Mouse (Mus musculus) lung, adult 10 weeks (tissue): ENCODE data around the gene Cmc1. TPM values are rescaled to one million over a fixed set of nuclear protein-coding genes. Genes with fewer than 3 reads are reported as not detected.

Source experiments
- polyA plus RNA-seq: library from polyadenylated mRNA; stranded (reverse); fragments of 350-450 nt; fragmentation: Illumina TruSeq; extraction: RNeasy Lipid Tissue Mini Kit (QIAGEN cat#74804); gene quantifications from one replicate; pipeline ENCODE4 v1.2.3, GENCODE M21; 2014; ENCODE audit warnings: low read depth, low replicate concordance; ENCODE audit not compliant: insufficient read depth

The Cmc1 gene
- 35.0 TPM for polyA plus RNA-seq

GRCm38 (mm10) chr9:118149407-118150402 is at the start of gene Cmc1:
Cmc1 (minus strand) TSS chr9:118150177.

GRCm38 (mm10) chr9:118040218-118041021 is 109.6 kb downstream of the Cmc1 start, which contains the start of gene Azi2:
Azi2 (plus strand) TSS chr9:118040499.

Other genes with a start within 250 kb of the Cmc1 start
- 34.4 TPM for gene Azi2, start 109.7 kb downstream of the Cmc1 start, polyA plus RNA-seq